Mouse (Mus musculus) cortical plate, adult 2 months (tissue): ENCODE data around the gene Chst15. TPM values are rescaled to one million over a fixed set of nuclear protein-coding genes. Genes with fewer than 3 reads are reported as not detected.

Experiments
- H3K27ac ChIP-seq: fragments of 200-500 bp; 2 replicates; pipeline ENCODE4 v1.5.1; 2012; ENCODE audit warnings: low read length, control low read depth, inconsistent platforms; ENCODE audit not compliant: insufficient read depth
- H3K4me1 ChIP-seq: fragments of 200-500 bp; 2 replicates; pipeline ENCODE4 v1.6.1; 2011; ENCODE audit warnings: low read length; ENCODE audit not compliant: control insufficient read depth, insufficient read depth
- H3K4me3 ChIP-seq: fragments of 200-500 bp; 2 replicates; pipeline ENCODE4 v1.5.1; 2011; ENCODE audit warnings: mild to moderate bottlenecking, low read length, control low read depth; ENCODE audit not compliant: insufficient read depth
- CTCF ChIP-seq: fragments of 200-500 bp; IDR thresholded peaks from 2 replicates; pipeline ENCODE4 v1.5.1; 2011; ENCODE audit warnings: mild to moderate bottlenecking, control low read depth, low read length; ENCODE audit not compliant: insufficient read depth; ENCODE audit errors: extremely low read depth
- POLR2A ChIP-seq: fragments of 200-500 bp; IDR thresholded peaks from 2 replicates; pipeline ENCODE4 v1.6.1; 2011; ENCODE audit warnings: mild to moderate bottlenecking, low read length, control low read depth; ENCODE audit not compliant: insufficient read depth; ENCODE audit errors: extremely low read depth
- polyA plus RNA-seq: library from polyadenylated mRNA; depleted of rRNA; stranded (reverse); fragments of >200 nt; gene quantifications from 2 replicates; pipeline ENCODE4 v1.2.3, GENCODE M21; 2012

The Chst15 gene
- polyA plus RNA-seq, 1 experiment = 16.0 TPM

GRCm38 (mm10) chr7:132305492-132306375 lies 11.3 kb downstream of the Chst15 start:
- H3K27ac ChIP-seq = no peak overlapping the region
- no peak overlapping the region for H3K4me3 ChIP-seq
- TF ChIP-seq CTCF (no peak), POLR2A (no peak)
- H3K4me1 ChIP-seq = peaks cover 1% of the 10 kb centered on the region; the same call in 1 of the 2 replicates

- H3K27ac ChIP-seq = no peak overlapping the region
- peaks cover 6% of the 10 kb centered on the region for H3K4me1 ChIP-seq
- no peak overlapping the region for H3K4me3 ChIP-seq
- TF ChIP-seq CTCF = no peak
- TF ChIP-seq POLR2A = no peak
These were observed 12.5 kb downstream of the Chst15 start for GRCm38 (mm10) chr7:132304424-132305085.

GRCm38 (mm10) chr7:132303988-132304387 lies 13.0 kb downstream of the Chst15 start:
- no peak overlapping the region for H3K4me3 ChIP-seq
- H3K4me1 ChIP-seq = peaks cover 6% of the 10 kb centered on the region
- H3K27ac ChIP-seq = no peak overlapping the region
- TF ChIP-seq CTCF = no peak
- no peak for TF ChIP-seq POLR2A

GRCm38 (mm10) chr7:132302508-132303241 lies 14.4 kb downstream of the Chst15 start:
- TF ChIP-seq POLR2A (no peak), CTCF (no peak)

GRCm38 (mm10) chr7:132299661-132300210 lies 17.3 kb downstream of the Chst15 start:
- Histone ChIP-seq H3K4me1 (peaks cover 5% of the 10 kb centered on the region; the same call in 1 of the 2 replicates), H3K27ac (no peak overlapping the region), H3K4me3 (no peak overlapping the region)
- TF ChIP-seq CTCF (no peak), POLR2A (no peak)

More at GRCm38 (mm10) chr7:132302508-132303241, 14.4 kb downstream of the Chst15 start:
- Histone ChIP-seq H3K4me3 (no peak overlapping the region), H3K4me1 (peaks cover 6% of the 10 kb centered on the region), H3K27ac (no peak overlapping the region)

GRCm38 (mm10) chr7:132298412-132298990 lies 18.5 kb downstream of the Chst15 start:
- no peak overlapping the region for H3K4me3 ChIP-seq
- no peak overlapping the region for H3K27ac ChIP-seq
- H3K4me1 ChIP-seq = peaks cover 5% of the 10 kb centered on the region; the same call in 1 of the 2 replicates
- TF ChIP-seq CTCF (no peak), POLR2A (no peak)

- Histone ChIP-seq H3K27ac (no peak overlapping the region), H3K4me1 (peaks cover 5% of the 10 kb centered on the region; the same call in 1 of the 2 replicates), H3K4me3 (no peak overlapping the region)
- TF ChIP-seq POLR2A (no peak), CTCF (no peak)
These were observed 20.2 kb downstream of the Chst15 start for GRCm38 (mm10) chr7:132296661-132297443.

- TF ChIP-seq POLR2A (no peak), CTCF (no peak)
- H3K27ac ChIP-seq = no peak overlapping the region
- peaks cover 5% of the 10 kb centered on the region; the same call in 1 of the 2 replicates for H3K4me1 ChIP-seq
These were observed 20.9 kb downstream of the Chst15 start for GRCm38 (mm10) chr7:132296132-132296531.

GRCm38 (mm10) chr7:132287340-132287664 lies 29.7 kb downstream of the Chst15 start:
- Histone ChIP-seq H3K4me1 (peaks cover 18% of the 10 kb centered on the region), H3K4me3 (no peak overlapping the region), H3K27ac (no peak overlapping the region)
- TF ChIP-seq POLR2A = no peak
- TF ChIP-seq CTCF = no peak

More at GRCm38 (mm10) chr7:132296132-132296531, 20.9 kb downstream of the Chst15 start:
- H3K4me3 ChIP-seq = no peak overlapping the region
